Mouse (Mus musculus) ES-E14 (cell line): ENCODE measurements around the gene Rbm8a.

ENCODE experiments used
- CHD2 ChIP-seq: IDR thresholded peaks from 2 replicates; pipeline ENCODE4 v1.6.1; 2014; ENCODE audit warnings: mild to moderate bottlenecking, low read depth, low read length, inconsistent platforms
- MAFK ChIP-seq: IDR thresholded peaks from 2 replicates; pipeline ENCODE4 v1.6.1; 2014; ENCODE audit warnings: mild to moderate bottlenecking, low read depth, low read length, inconsistent platforms; ENCODE audit not compliant: insufficient read depth
- ZC3H11A ChIP-seq: IDR thresholded peaks from 2 replicates; pipeline ENCODE4 v1.6.1; 2012; ENCODE audit warnings: low read depth, mild to moderate bottlenecking, inconsistent platforms, low read length, borderline replicate concordance
- ZNF384 ChIP-seq: IDR thresholded peaks from 2 replicates; pipeline ENCODE4 v1.6.1; 2012; ENCODE audit warnings: low read depth, low read length, inconsistent platforms

DNA sequence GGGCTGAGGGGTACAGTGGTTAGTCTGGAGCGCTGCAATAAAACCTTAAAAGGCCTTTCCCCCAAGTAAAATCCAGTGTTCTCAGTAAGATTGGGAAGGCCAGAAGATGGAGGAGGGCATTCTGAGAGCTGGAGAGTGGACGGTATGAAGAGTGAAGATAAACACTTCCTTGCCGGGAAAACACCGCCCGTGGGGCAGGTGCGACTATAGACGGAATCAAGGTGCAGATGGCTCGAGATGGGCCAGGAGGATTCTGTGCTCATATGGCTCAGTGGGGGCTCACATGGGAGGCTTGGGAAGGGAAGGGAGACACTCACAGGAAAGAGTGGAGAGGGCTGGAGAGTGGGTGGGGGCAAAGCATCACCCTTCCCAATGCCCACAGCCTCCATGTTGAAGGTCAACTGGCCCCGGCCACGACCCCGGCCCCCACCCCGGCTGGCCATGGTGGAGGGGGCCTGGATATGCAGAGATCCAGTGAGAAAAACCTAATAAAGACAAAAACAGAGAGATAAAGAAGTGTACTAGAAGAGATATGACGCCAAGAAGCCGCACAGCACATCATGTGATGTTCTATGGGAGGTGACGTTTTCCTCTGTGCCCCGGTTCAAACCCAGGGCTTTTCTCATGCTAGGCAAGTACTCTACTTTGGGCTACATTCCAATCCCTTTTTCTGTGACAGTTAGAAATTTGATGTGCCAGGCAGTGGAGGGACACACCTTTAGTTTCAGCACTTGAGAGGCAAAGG lies 47.8 kb upstream of the Rbm8a start:
- TF ChIP-seq CHD2 (no peak), ZNF384 (no peak), MAFK (no peak), ZC3H11A (no peak)
